Mouse (Mus musculus) E14TG2a.4 (cell line): ENCODE data around the gene Gtpbp10.

Experiments used
- CTCF ChIP-seq: conservative IDR thresholded peaks from 2 replicates; pipeline ENCODE4 v1.5.1; 2014; ENCODE audit warnings: low read length
- NANOG ChIP-seq: IDR thresholded peaks from 2 replicates; pipeline ENCODE4 v1.6.1; 2014; ENCODE audit warnings: borderline replicate concordance, low read length, mixed read lengths

DNA sequence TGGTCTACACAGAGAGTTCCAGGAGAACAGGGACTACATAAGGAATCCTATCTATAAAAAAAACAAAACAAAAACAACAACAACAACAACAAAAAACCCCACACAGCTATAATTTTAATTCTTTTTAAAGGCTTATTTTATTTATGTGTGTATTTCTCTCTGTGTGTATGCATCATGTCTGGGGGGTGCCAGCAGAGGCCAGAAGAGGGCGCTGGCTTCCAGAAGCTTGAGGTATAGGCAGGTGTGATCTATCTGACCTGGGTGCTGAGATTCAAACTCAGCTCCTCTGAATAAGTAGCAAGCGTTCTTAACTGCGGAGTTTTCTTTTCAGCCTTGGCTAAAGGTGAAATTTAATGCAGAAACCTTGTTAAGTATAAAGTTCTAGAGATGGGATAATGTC, 28.3 kb upstream of the Gtpbp10 start:
- TF ChIP-seq CTCF (peak; percentile 55), NANOG (no peak)
